Mouse (Mus musculus) macrophage (primary cell): ENCODE data around the gene Foxr1. TPM values are rescaled to one million over a fixed set of nuclear protein-coding genes. Genes with fewer than 3 reads are reported as not detected.
A peak's percentile ranks its signal among the peaks of the same experiment; 100 is the strongest.
"Not testable (repeated sequence)": the region's sequence is repeated elsewhere in the genome, so short reads cannot be mapped to it uniquely, and the experiment has no call there.

Experiments
- H3K27ac ChIP-seq: fragments of 350-480 bp; formaldehyde crosslinking; 2 replicates; pipeline ENCODE4 v1.9.0; 2021
- H3K36me3 ChIP-seq: fragments of 350-480 bp; formaldehyde crosslinking; 2 replicates; pipeline ENCODE4 v1.9.0; 2021; ENCODE audit errors: inconsistent target
- H3K4me3 ChIP-seq: fragments of 350-480 bp; formaldehyde crosslinking; 2 replicates; pipeline ENCODE4 v1.9.0; 2021; ENCODE audit errors: inconsistent target
- H3K79me2 ChIP-seq: fragments of 350-480 bp; formaldehyde crosslinking; 2 replicates; pipeline ENCODE4 v1.9.0; 2021; ENCODE audit errors: inconsistent target
- WGBS: methylation state at CpG from one replicate; pipeline ENCODE4 v1.1.7; 2026; ENCODE audit warnings: inconsistent platforms; ENCODE audit not compliant: missing documents; 5-methylcytosine and 5-hydroxymethylcytosine counted together
- polyA plus RNA-seq: library from polyadenylated mRNA; stranded (reverse); fragments of 250-400 nt; gene quantifications from 3 replicates; pipeline ENCODE4 v1.2.4, GENCODE M21; 2018; ENCODE audit warnings: inconsistent platforms

The Foxr1 gene
- polyA plus RNA-seq, 1 experiment from 2014 or later = not detected

- H3K79me2 ChIP-seq = no peaks in the 10 kb centered on the region
- H3K27ac ChIP-seq = no peak within 1 kb of the TSS
- H3K36me3 ChIP-seq = no peaks in the 10 kb centered on the region
- WGBS = 78% methylated on average over 4 of the region's 4 CpGs
- H3K4me3 ChIP-seq = no peak within 1 kb of the TSS
Observed at GRCm38 (mm10) chr9:44454891-44455220, 13.9 kb upstream of the Foxr1 start, which contains the start of gene Upk2. Gene Upk2 (minus strand): TSS chr9:44454976.

- Histone ChIP-seq H3K27ac (no peak overlapping the region), H3K4me3 (no peak overlapping the region), H3K36me3 (no peaks in the 10 kb centered on the region), H3K79me2 (no peaks in the 10 kb centered on the region)
- 27% methylated on average over 14 of the region's 14 CpGs for WGBS
Observed at GRCm38 (mm10) chr9:44454132-44454890, 13.4 kb upstream of the Foxr1 start.

- Histone ChIP-seq H3K79me2 (no peaks in the 10 kb centered on the region), H3K36me3 (no peaks in the 10 kb centered on the region), H3K4me3 (no peak overlapping the region), H3K27ac (no peak overlapping the region)
Observed at GRCm38 (mm10) chr9:44450387-44450786, 9.5 kb upstream of the Foxr1 start.

- H3K4me3 ChIP-seq, H3K27ac ChIP-seq, H3K79me2 ChIP-seq, H3K36me3 ChIP-seq: not testable (repeated sequence)
- 83% methylated on average over 7 of the region's 7 CpGs for WGBS
Observed at GRCm38 (mm10) chr9:44444402-44445025, 3.6 kb upstream of the Foxr1 start.

- H3K27ac ChIP-seq = no peak overlapping the region
- 3% methylated on average over 6 of the region's 6 CpGs for WGBS
- no peaks in the 10 kb centered on the region for H3K36me3 ChIP-seq
Observed at GRCm38 (mm10) chr9:44435747-44436146, 5.2 kb downstream of the Foxr1 start.

GRCm38 (mm10) chr9:44432577-44433185 lies 8.3 kb downstream of the Foxr1 start:
- H3K27ac ChIP-seq = no peak overlapping the region
- WGBS = 32% methylated on average over 4 of the region's 5 CpGs
- no peaks in the 10 kb centered on the region for H3K79me2 ChIP-seq
- H3K4me3 ChIP-seq = no peak overlapping the region
- H3K36me3 ChIP-seq = no peaks in the 10 kb centered on the region

More at GRCm38 (mm10) chr9:44435747-44436146, 5.2 kb downstream of the Foxr1 start:
- Histone ChIP-seq H3K79me2 (no peaks in the 10 kb centered on the region), H3K4me3 (no peak overlapping the region)

GRCm38 (mm10) chr9:44423576-44423975 lies 17.4 kb downstream of the Foxr1 start:
- Histone ChIP-seq H3K36me3 (no peaks in the 10 kb centered on the region), H3K79me2 (no peaks in the 10 kb centered on the region), H3K27ac (no peak overlapping the region), H3K4me3 (no peak overlapping the region)
- WGBS = 78% methylated on average over 4 of the region's 4 CpGs

- H3K27ac ChIP-seq = no peak overlapping the region
- peaks cover 17% of the 10 kb centered on the region; the same call in 1 of the 2 replicates for H3K79me2 ChIP-seq
- no peaks in the 10 kb centered on the region for H3K36me3 ChIP-seq
- WGBS = 49% methylated on average over 5 of the region's 5 CpGs
- no peak overlapping the region for H3K4me3 ChIP-seq
Observed at GRCm38 (mm10) chr9:44420280-44420898, 20.5 kb downstream of the Foxr1 start.

GRCm38 (mm10) chr9:44419730-44420129 lies 21.2 kb downstream of the Foxr1 start:
- H3K79me2 ChIP-seq = peaks cover 17% of the 10 kb centered on the region; the same call in 1 of the 2 replicates
- 88% methylated on average over 8 of the region's 9 CpGs for WGBS
- not testable (repeated sequence) for H3K27ac ChIP-seq, H3K4me3 ChIP-seq, H3K36me3 ChIP-seq

GRCm38 (mm10) chr9:44418519-44419385 lies 22.2 kb downstream of the Foxr1 start, which contains the start of gene Ccdc84:
Gene Ccdc84 (minus strand): TSS chr9:44418569.
- peaks cover 6% of the 10 kb centered on the region; the same call in 1 of the 2 replicates for H3K36me3 ChIP-seq
- H3K27ac ChIP-seq = peak within 1 kb of the TSS; percentile 56
- H3K4me3 ChIP-seq = peak within 1 kb of the TSS; percentile 65
- WGBS = 75% methylated on average over 13 of the region's 14 CpGs
- peaks cover 17% of the 10 kb centered on the region; the same call in 1 of the 2 replicates for H3K79me2 ChIP-seq

GRCm38 (mm10) chr9:44417892-44418363 lies 23.0 kb downstream of the Foxr1 start:
- Histone ChIP-seq H3K4me3 (peak overlapping the region; percentile 65), H3K27ac (peak overlapping the region; percentile 56), H3K79me2 (peaks cover 17% of the 10 kb centered on the region; the same call in 1 of the 2 replicates), H3K36me3 (peaks cover 14% of the 10 kb centered on the region; the same call in 1 of the 2 replicates)
- 1% methylated on average over 38 of the region's 38 CpGs for WGBS

- no peak overlapping the region for H3K27ac ChIP-seq
- WGBS = 6% methylated on average over 26 of the region's 26 CpGs
Observed at GRCm38 (mm10) chr9:44417156-44417891, 23.6 kb downstream of the Foxr1 start.

GRCm38 (mm10) chr9:44412781-44413180 lies 28.2 kb downstream of the Foxr1 start:
- peaks cover 49% of the 10 kb centered on the region for H3K36me3 ChIP-seq

More at GRCm38 (mm10) chr9:44417156-44417891, 23.6 kb downstream of the Foxr1 start:
- Histone ChIP-seq H3K36me3 (peaks cover 20% of the 10 kb centered on the region; the same call in 1 of the 2 replicates), H3K4me3 (peak overlapping the region; percentile 65), H3K79me2 (peaks cover 17% of the 10 kb centered on the region; the same call in 1 of the 2 replicates)

More at GRCm38 (mm10) chr9:44412781-44413180, 28.2 kb downstream of the Foxr1 start:
- Histone ChIP-seq H3K79me2 (peaks cover 46% of the 10 kb centered on the region), H3K4me3 (no peak overlapping the region), H3K27ac (no peak overlapping the region)
- 100% methylated on average over 2 of the region's 2 CpGs for WGBS
